Mouse (Mus musculus): ENCODE data around the gene Gm39115. TPM values are rescaled to one million over a fixed set of nuclear protein-coding genes. Genes with fewer than 3 reads are reported as not detected.

The Gm39115 gene
- polyA plus RNA-seq, 1 experiment from 2014 or later: not detected

DNA sequence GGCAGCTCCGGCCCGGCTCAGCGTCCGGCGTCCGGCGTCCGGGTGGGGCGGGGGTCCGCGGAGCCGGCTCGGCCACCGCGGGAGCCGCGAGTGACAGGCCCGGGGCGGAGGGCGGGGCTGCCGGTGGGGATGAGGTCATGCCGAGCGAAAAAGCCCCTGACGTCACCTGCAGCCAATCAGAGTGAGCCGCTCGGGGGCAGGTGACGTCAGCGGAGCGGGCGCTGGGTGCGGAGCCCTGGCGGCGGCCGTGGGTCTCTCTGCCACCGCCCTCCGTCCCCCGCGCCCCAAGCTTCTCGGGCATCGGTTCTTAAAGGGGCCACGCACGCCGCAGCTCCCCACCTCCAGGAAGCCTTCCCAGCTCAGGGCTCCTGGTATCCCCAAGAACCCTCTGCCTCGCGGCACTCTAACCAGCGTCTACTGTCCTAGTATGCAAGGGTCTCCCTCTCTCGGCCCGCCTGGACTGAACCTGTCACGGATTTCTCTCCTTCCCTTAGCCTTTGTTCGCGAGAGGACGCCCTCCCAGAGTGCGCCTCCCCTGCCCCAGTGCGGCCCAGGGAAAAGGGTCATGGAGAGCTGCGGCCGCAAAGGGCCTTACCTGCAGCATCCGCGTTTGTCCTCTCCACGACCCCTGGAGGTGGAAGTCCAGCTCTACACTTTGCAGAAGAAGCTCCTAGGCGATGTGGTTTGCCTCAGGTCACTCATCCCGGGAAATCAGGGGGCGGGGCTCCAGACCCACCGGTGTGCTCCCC lies 40.5 kb downstream of the Gm39115 start, which contains the start of gene Dusp8:
Dusp8 (minus strand) TSS at position 661 of the 749 bp plus-strand sequence.
- H3K4me3 ChIP-seq: peak within 1 kb of the TSS; percentile 88
- peak within 1 kb of the TSS; percentile 86 for H3K27ac ChIP-seq (replicated peaks)
- peaks cover 52% of the 10 kb centered on the region for H3K4me1 ChIP-seq
- H3K27me3 ChIP-seq (replicated peaks): peaks cover 46% of the 10 kb centered on the region
- H3K9ac ChIP-seq: peak within 1 kb of the TSS; percentile 97
- peak within 1 kb of the TSS; percentile 97 for H3K4me2 ChIP-seq
- ATAC-seq (ENCODE audit: extremely low read depth, insufficient number of reproducible peaks, low FRiP score, low TSS enrichment): peak; percentile 91
- H3K36me3 ChIP-seq: no peaks in the 10 kb centered on the region
- WGBS: under 1% methylated on average over 60 of the region's 63 CpGs
- no peaks in the 10 kb centered on the region for H3K9me3 ChIP-seq

DNA sequence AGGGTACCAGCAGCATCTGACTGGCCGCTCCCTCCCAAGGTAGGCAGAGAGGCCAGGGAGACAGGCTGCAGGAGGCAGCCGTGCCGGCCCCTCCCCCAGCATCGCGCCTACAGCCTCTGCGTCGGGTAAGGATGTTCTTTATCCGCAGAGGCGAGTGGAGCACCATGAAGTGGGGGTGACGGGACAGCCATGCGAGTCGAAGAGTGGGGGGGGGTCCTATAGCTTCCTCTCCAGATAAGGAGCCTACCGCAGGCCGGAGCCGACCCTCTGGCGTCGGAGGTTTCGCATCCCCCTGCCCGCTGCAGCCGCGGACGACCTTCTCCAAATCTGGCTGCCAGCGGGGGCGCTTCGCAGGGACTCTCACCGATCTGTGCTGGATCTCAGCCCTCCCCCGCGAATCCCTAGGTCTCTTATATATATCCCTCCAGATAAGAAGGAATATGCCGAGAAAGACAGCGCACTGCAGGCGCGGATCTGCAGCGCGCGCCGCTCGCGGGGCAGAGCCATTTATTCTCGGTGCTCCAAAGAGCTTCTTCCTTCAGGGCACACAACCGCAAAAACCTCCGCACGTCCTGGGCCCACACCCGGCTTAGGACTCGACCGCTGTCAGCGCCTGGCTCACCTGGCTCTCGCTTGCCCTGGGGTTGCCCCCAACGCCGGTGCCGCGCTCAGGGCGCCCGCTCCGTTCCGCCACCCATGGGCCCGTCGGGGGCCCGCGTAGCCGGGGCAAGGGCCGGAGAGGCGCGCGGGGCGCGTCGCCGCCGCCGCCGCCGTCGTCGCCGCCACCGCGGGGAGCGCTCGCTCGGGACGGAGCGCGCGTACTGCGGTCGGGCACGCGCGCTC lies 41.3 kb downstream of the Gm39115 start:
- H3K9me3 ChIP-seq: no peaks in the 10 kb centered on the region
- H3K36me3 ChIP-seq: no peaks in the 10 kb centered on the region; the same call in 1 of the 2 replicates
- no peak; the same call in 1 of the 2 replicates for ATAC-seq (ENCODE audit: extremely low read depth, insufficient number of reproducible peaks, low FRiP score, low TSS enrichment)
- H3K9ac ChIP-seq: peak overlapping the region; percentile 97
- H3K4me3 ChIP-seq: peak overlapping the region; percentile 88
- peak overlapping the region; percentile 86 for H3K27ac ChIP-seq (replicated peaks)
- peaks cover 60% of the 10 kb centered on the region for H3K4me1 ChIP-seq
- H3K4me2 ChIP-seq: peak overlapping the region; percentile 97
- H3K27me3 ChIP-seq (replicated peaks): peaks cover 37% of the 10 kb centered on the region
- WGBS: under 1% methylated on average over 89 of the region's 89 CpGs

DNA sequence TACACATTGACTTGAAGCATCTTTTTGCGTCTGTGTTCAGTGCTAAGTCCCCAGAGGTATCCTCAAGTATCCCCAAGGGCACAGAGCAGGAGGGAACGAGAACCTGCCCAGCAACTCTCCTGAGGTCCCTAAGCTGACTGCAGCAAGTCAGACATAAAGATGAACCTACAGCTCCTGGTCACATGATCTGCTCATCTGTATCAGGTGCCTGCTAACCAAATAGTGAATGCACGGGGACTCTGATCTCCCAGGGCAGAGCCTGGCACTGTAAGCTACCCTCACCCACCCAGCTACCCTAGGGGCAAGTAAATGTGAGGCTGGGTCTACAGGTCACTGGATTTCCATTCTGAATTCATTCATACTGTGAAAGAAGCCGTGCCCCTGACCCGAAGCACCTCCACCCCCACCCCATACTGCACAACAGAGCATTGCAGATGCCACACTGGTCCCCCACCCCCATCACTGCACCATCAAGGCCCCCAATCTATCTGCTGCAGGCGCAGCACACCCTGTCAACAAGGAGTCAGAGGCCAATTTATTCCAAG lies 42.1 kb downstream of the Gm39115 start:
- Histone ChIP-seq H3K27me3 (replicated peaks) (peaks cover 30% of the 10 kb centered on the region), H3K36me3 (no peaks in the 10 kb centered on the region; the same call in 1 of the 2 replicates), H3K4me2 (peak overlapping the region; percentile 97), H3K4me3 (peak overlapping the region; percentile 88), H3K27ac (replicated peaks) (no peak overlapping the region), H3K9ac (peak overlapping the region; percentile 97), H3K9me3 (no peaks in the 10 kb centered on the region), H3K4me1 (peaks cover 68% of the 10 kb centered on the region)
- WGBS: 36% methylated on average over 6 of the region's 6 CpGs
- no peak for ATAC-seq (ENCODE audit: extremely low read depth, insufficient number of reproducible peaks, low FRiP score, low TSS enrichment)

DNA sequence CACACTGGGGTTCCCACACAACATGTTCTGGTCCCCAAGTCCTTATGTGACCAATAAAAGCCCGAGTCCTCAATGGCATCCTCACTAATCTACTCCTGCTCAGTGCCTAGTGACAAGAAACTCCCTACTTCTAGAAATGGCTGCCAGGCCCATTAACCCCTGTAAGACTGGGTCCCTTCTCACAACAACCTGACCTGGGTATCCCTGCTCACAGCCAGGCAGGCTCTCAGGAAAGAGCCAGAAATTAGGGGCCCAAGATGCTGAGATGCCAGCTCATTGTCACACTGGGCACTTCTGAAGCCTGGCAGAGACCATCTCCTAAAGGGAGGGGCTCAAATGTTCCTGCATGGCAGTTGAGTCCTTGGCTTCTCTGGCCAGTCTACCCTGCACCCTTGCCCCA lies 42.8 kb downstream of the Gm39115 start:
- Histone ChIP-seq H3K36me3 (peaks cover 8% of the 10 kb centered on the region), H3K27me3 (replicated peaks) (peaks cover 31% of the 10 kb centered on the region)
- 33% methylated on average over 1 of the region's 1 CpGs for WGBS

DNA sequence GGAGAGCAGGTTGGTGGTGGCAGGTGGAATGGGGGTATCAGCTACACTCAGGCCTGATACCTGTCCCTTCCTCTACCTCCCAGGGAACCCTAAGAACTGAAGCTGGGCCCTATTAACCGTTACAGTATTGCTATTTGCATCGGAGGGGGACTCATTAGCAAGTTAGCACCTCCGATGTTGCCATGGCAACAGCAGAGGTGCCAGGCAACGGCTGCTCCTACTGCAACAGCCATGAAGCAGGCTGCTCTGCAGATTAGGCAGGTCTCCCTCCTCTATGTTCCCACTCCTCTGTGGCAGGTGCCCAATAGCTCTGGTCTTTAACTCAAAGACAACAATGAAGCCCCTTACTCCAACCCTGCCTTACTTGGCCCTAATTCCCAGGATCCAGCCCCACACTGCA lies 44.0 kb downstream of the Gm39115 start:
- WGBS: 12% methylated on average over 4 of the region's 4 CpGs
- Histone ChIP-seq H3K36me3 (peaks cover 19% of the 10 kb centered on the region), H3K9me3 (no peaks in the 10 kb centered on the region), H3K9ac (peak overlapping the region; percentile 97; the same call in 1 of the 2 replicates), H3K4me2 (peak overlapping the region; percentile 97), H3K4me3 (peak overlapping the region; percentile 88; the same call in 1 of the 2 replicates), H3K27me3 (replicated peaks) (peaks cover 22% of the 10 kb centered on the region), H3K4me1 (peaks cover 82% of the 10 kb centered on the region), H3K27ac (replicated peaks) (no peak overlapping the region)
- no peak for ATAC-seq (ENCODE audit: extremely low read depth, insufficient number of reproducible peaks, low FRiP score, low TSS enrichment)

More for the DNA sequence above, 42.8 kb downstream of the Gm39115 start:
- H3K4me2 ChIP-seq: peak overlapping the region; percentile 97
- H3K9me3 ChIP-seq: no peaks in the 10 kb centered on the region
- H3K9ac ChIP-seq: peak overlapping the region; percentile 97
- peak overlapping the region; percentile 88 for H3K4me3 ChIP-seq
- peaks cover 76% of the 10 kb centered on the region for H3K4me1 ChIP-seq
- ATAC-seq (ENCODE audit: extremely low read depth, insufficient number of reproducible peaks, low FRiP score, low TSS enrichment): no peak
- no peak overlapping the region for H3K27ac ChIP-seq (replicated peaks)

DNA sequence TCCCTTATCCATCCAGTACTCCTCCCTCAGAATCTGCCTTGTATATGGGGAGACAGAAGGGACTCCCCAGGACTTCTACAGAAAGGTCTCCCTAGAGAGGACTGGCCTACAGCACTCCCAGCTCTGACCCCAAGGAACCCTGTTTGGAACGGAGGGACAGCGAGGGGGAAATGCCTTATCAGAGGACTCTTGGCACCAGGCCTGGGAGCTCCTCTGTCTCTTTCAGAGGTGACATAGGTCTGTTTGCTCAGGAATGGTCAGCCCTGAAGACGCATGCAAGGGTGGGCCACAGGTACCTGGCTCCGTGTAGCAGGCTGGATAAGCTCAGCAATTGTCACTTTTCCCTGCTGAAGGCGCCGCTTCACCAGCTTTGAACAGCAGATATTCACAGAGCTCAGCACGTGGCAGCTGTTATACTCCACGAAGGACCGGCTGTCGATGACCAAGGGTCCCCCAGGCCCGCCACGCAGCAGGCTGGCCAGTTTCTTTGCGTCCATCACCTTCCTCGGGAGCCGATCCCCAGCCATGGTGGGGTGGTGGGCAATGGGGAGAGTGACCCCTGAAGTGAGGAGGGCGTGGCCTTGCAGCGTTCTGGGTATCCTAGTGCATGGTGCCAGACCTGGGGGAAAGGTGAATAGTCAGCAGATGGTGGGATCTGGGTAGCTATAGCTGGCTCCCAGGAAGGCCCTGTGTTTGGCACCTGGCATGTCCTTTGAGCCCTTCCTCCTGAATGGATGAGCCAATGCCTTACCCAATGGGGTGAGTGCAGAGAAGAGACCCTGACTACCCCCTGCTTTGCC lies 46.0 kb downstream of the Gm39115 start:
- Histone ChIP-seq H3K27ac (replicated peaks) (peak overlapping the region; percentile 71), H3K27me3 (replicated peaks) (peaks cover 8% of the 10 kb centered on the region), H3K36me3 (peaks cover 37% of the 10 kb centered on the region), H3K4me1 (peaks cover 94% of the 10 kb centered on the region), H3K4me3 (no peak overlapping the region), H3K9ac (peak overlapping the region; percentile 58), H3K9me3 (no peaks in the 10 kb centered on the region), H3K4me2 (peak overlapping the region; percentile 18)
- WGBS: 38% methylated on average over 17 of the region's 17 CpGs
- no peak for ATAC-seq (ENCODE audit: extremely low read depth, insufficient number of reproducible peaks, low FRiP score, low TSS enrichment)

DNA sequence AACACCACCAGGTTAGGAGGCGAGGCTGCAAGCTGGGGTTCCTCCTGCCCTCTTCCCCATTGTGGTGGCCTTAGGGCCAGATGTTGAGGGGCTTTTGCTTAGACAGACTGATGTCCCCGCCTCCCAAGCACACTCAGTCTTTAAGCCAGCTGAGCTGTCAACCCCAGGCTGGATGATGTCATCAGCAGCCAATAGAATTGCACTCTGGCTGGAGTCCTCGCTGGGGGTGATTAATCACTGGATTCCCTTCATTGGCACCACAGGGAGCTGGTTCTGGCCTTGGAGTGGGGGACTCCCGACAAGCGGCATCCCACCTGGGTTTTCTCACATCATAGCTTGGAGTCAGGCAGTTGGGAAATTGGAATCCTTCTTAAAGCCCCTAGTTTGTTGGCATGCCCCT lies 46.9 kb downstream of the Gm39115 start:
- H3K9ac ChIP-seq: peak overlapping the region; percentile 58; the same call in 1 of the 2 replicates

GRCm38 (mm10) chr7:142087069-142087652 lies 48.7 kb downstream of the Gm39115 start:
- Histone ChIP-seq H3K9ac (no peak overlapping the region), H3K4me3 (no peak overlapping the region), H3K27me3 (replicated peaks) (peaks cover 30% of the 10 kb centered on the region), H3K4me1 (peaks cover 98% of the 10 kb centered on the region), H3K36me3 (peaks cover 57% of the 10 kb centered on the region), H3K9me3 (no peaks in the 10 kb centered on the region), H3K4me2 (no peak overlapping the region), H3K27ac (replicated peaks) (no peak overlapping the region)
- no peak for ATAC-seq (ENCODE audit: extremely low read depth, insufficient number of reproducible peaks, low FRiP score, low TSS enrichment)
- 74% methylated on average over 1 of the region's 1 CpGs for WGBS

More for the DNA sequence above, 46.9 kb downstream of the Gm39115 start:
- Histone ChIP-seq H3K4me3 (no peak overlapping the region), H3K4me1 (peaks cover 98% of the 10 kb centered on the region), H3K36me3 (peaks cover 43% of the 10 kb centered on the region), H3K4me2 (peak overlapping the region; percentile 18), H3K27me3 (replicated peaks) (peaks cover 18% of the 10 kb centered on the region), H3K9me3 (no peaks in the 10 kb centered on the region), H3K27ac (replicated peaks) (peak overlapping the region; percentile 71)
- WGBS: 12% methylated on average over 5 of the region's 5 CpGs
- ATAC-seq (ENCODE audit: extremely low read depth, insufficient number of reproducible peaks, low FRiP score, low TSS enrichment): no peak

- H3K4me1 ChIP-seq: peaks cover 94% of the 10 kb centered on the region
- H3K27ac ChIP-seq (replicated peaks): no peak overlapping the region
- ATAC-seq (ENCODE audit: extremely low read depth, insufficient number of reproducible peaks, low FRiP score, low TSS enrichment): no peak
- peaks cover 66% of the 10 kb centered on the region for H3K36me3 ChIP-seq
- H3K4me3 ChIP-seq: no peak overlapping the region
- 61% methylated on average over 4 of the region's 4 CpGs for whole genome bisulfite sequencing
- no peaks in the 10 kb centered on the region for H3K9me3 ChIP-seq
- H3K4me2 ChIP-seq: no peak overlapping the region
- peaks cover 38% of the 10 kb centered on the region for H3K27me3 ChIP-seq (replicated peaks)
- H3K9ac ChIP-seq: no peak overlapping the region
These were observed 49.5 kb downstream of the Gm39115 start for GRCm38 (mm10) chr7:142086159-142086905.
